23 mouse cellular contexts compared by ENCODE assay signal in genomic region chr10:107912084-107912573, GRCm38 (mm10). TPM values are rescaled to one million over a fixed set of nuclear protein-coding genes. Genes with fewer than 3 reads are reported as not detected.
DNase-seq lines count a peak whose midpoint lies in the region; ATAC-seq and TF ChIP-seq lines count a peak whose summit lies in the region.
"Had no signal": no experiment of that assay in that cellular context is flagged by ENCODE, and none has a peak within 500 bp of the region (broad histone marks: within the 10 kb centered on the region; RNA-seq: fewer than 3 reads in every experiment).

Gene Otogl (minus strand): TSS chr10:107912134.

- in situ Hi-C loops in CH12.LX (cut with MboI; ENCODE audit: low pct_ligation_motif_present, low pct_unique_long_range_greater_than_20kb, low sequenced_read_pairs) = no loop called here

- H3K4me3 ChIP-seq in midbrain, embryonic 11.5 days (ENCODE audit: low read depth, low read length) = no peak within 1 kb of the TSS
- H3K4me3 ChIP-seq in midbrain, embryonic 13.5 days (replicated peaks) = no peak within 1 kb of the TSS
- no peak within 1 kb of the TSS for H3K4me3 ChIP-seq in midbrain, embryonic 12.5 days
- no peak within 1 kb of the TSS for H3K4me3 ChIP-seq in midbrain, embryonic 16.5 days (ENCODE audit: low read depth, low read length)
- H3K4me3 ChIP-seq in CH12.LX (replicated peaks in 1 of 3; ENCODE audit: low read depth in 2 of 3, low read length in 2 of 3, poor library complexity in 1 of 3) = peak within 1 kb of the TSS; percentile 24 to 40 (median 38)

- no peaks in the 10 kb centered on the region for H3K36me3 ChIP-seq in midbrain, embryonic 11.5 days (ENCODE audit: control insufficient read depth, insufficient read depth, low read length)
- H3K36me3 ChIP-seq in midbrain, embryonic 13.5 days = no peaks in the 10 kb centered on the region
- no peaks in the 10 kb centered on the region for H3K36me3 ChIP-seq in midbrain, embryonic 12.5 days
- no peaks in the 10 kb centered on the region for H3K36me3 ChIP-seq in midbrain, embryonic 16.5 days (ENCODE audit: control insufficient read depth, insufficient read depth, low read length)
- H3K36me3 ChIP-seq in CH12.LX (replicated peaks in 1 of 2; ENCODE audit: control insufficient read depth in 1 of 2, insufficient read depth in 1 of 2, low read length in 1 of 2) = peaks cover 0 to 3% of the 10 kb centered on the region in 2 experiments
- H3K36me3 ChIP-seq: G1E had no signal

- no peak within 1 kb of the TSS for H3K4me2 ChIP-seq in midbrain, embryonic 11.5 days
- H3K4me2 ChIP-seq in midbrain, embryonic 13.5 days (replicated peaks) = no peak within 1 kb of the TSS
- no peak within 1 kb of the TSS for H3K4me2 ChIP-seq in midbrain, embryonic 12.5 days (replicated peaks)
- H3K4me2 ChIP-seq in midbrain, embryonic 16.5 days (ENCODE audit: low read length) = no peak within 1 kb of the TSS
- H3K4me2 ChIP-seq in CH12.LX (ENCODE audit: insufficient read depth, low read depth, poor library complexity, severe bottlenecking) = no peak within 1 kb of the TSS; the same call in none of the 2 replicates

- no peaks in the 10 kb centered on the region for H3K27me3 ChIP-seq in midbrain, embryonic 11.5 days (ENCODE audit: control insufficient read depth, insufficient read depth, low read length)
- H3K27me3 ChIP-seq in midbrain, embryonic 13.5 days = no peaks in the 10 kb centered on the region
- no peaks in the 10 kb centered on the region for H3K27me3 ChIP-seq in midbrain, embryonic 12.5 days
- H3K27me3 ChIP-seq in midbrain, embryonic 16.5 days (ENCODE audit: control insufficient read depth, insufficient read depth, low read depth, low read length) = no peaks in the 10 kb centered on the region
- no peaks in the 10 kb centered on the region for H3K27me3 ChIP-seq in CH12.LX (replicated peaks)
- H3K27me3 ChIP-seq: Patski had no signal

- no peak for TF ChIP-seq RAD21 in CH12.LX (IDR thresholded peaks at IDR 0.05; ENCODE audit: low read depth, low read length)

- H3K4me1 ChIP-seq in midbrain, embryonic 11.5 days (ENCODE audit: control insufficient read depth, insufficient read depth, low read length) = 0 out of 2 replicates have a peak, but pooled peaks cover 2% of the 10 kb centered on the region
- no peaks in the 10 kb centered on the region for H3K4me1 ChIP-seq in midbrain, embryonic 13.5 days (replicated peaks)
- no peaks in the 10 kb centered on the region for H3K4me1 ChIP-seq in midbrain, embryonic 12.5 days
- H3K4me1 ChIP-seq in midbrain, embryonic 16.5 days (ENCODE audit: control insufficient read depth, insufficient read depth, low read length) = no peaks in the 10 kb centered on the region
- peaks cover 0 to 23% of the 10 kb centered on the region in 2 experiments; a peak in 2 of 4 replicates for H3K4me1 ChIP-seq in CH12.LX (ENCODE audit: control insufficient read depth in 1 of 2, insufficient read depth in 2 of 2)

- no peak within 1 kb of the TSS for H3K9ac ChIP-seq in midbrain, embryonic 11.5 days (ENCODE audit: low read length)
- no peak within 1 kb of the TSS for H3K9ac ChIP-seq in midbrain, embryonic 13.5 days (replicated peaks)
- no peak within 1 kb of the TSS for H3K9ac ChIP-seq in midbrain, embryonic 12.5 days (replicated peaks)
- no peak within 1 kb of the TSS for H3K9ac ChIP-seq in midbrain, embryonic 16.5 days (ENCODE audit: low read depth, low read length)
- H3K9ac ChIP-seq in CH12.LX (ENCODE audit: insufficient read depth, low read depth) = peak within 1 kb of the TSS; percentile 44; the same call in 1 of the 2 replicates

- WGBS in midbrain, embryonic 11.5 days = 39% methylated on average over 7 of the region's 7 CpGs
- WGBS in midbrain, embryonic 13.5 days = 35% methylated on average over 7 of the region's 7 CpGs
- WGBS in midbrain, embryonic 12.5 days = 29% methylated on average over 7 of the region's 7 CpGs
- WGBS in midbrain, embryonic 16.5 days = 30% methylated on average over 7 of the region's 7 CpGs

- no peak for TF ChIP-seq CTCF in CH12.LX (conservative IDR thresholded peaks at IDR 0.05 in 1 of 2, IDR thresholded peaks at IDR 0.05 in 1 of 2; ENCODE audit: low read depth in 2 of 2, low read length in 2 of 2)

- ATAC-seq in midbrain, embryonic 11.5 days (ENCODE audit: low FRiP score) = 0 out of 2 replicates have a peak, but pooled peaks have one; percentile 55
- no peak for ATAC-seq in midbrain, embryonic 13.5 days
- ATAC-seq in midbrain, embryonic 12.5 days (ENCODE audit: low FRiP score, low read depth) = 0 out of 2 replicates have a peak, but pooled peaks have one; percentile 52
- ATAC-seq in midbrain, embryonic 16.5 days = no peak
- ATAC-seq: activated CD4-positive, CD25-positive, alpha-beta regulatory T cell, adult 4 months; CD4-positive, CD25-positive, alpha-beta regulatory T cell, adult 4 months; Patski had no signal

- no peak for TF ChIP-seq EP300 in CH12.LX (IDR thresholded peaks at IDR 0.05; ENCODE audit: low read length)

- dilution Hi-C loops in CH12.LX (cut with MboI; ENCODE audit: extremely low pct_ligation_motif_present, extremely low pct_unique_long_range_greater_than_20kb, low sequenced_read_pairs) = no loop called here

- H3K9me3 ChIP-seq in midbrain, embryonic 11.5 days (ENCODE audit: control insufficient read depth, low read length) = no peaks in the 10 kb centered on the region; the same call in 1 of the 2 replicates
- peaks cover 4% of the 10 kb centered on the region; the same call in 1 of the 2 replicates for H3K9me3 ChIP-seq in midbrain, embryonic 13.5 days
- H3K9me3 ChIP-seq in midbrain, embryonic 12.5 days = peaks cover 8% of the 10 kb centered on the region; the same call in 1 of the 2 replicates
- no peaks in the 10 kb centered on the region; the same call in 1 of the 2 replicates for H3K9me3 ChIP-seq in midbrain, embryonic 16.5 days (replicated peaks; ENCODE audit: control insufficient read depth, low read length, poor library complexity, severe bottlenecking)
- peaks cover 4% of the 10 kb centered on the region for H3K9me3 ChIP-seq in CH12.LX (replicated peaks; ENCODE audit: low read length)
- H3K9me3 ChIP-seq: G1E had no signal

- no peak within 1 kb of the TSS for H3K27ac ChIP-seq in midbrain, embryonic 11.5 days (ENCODE audit: low read depth, low read length)
- no peak within 1 kb of the TSS for H3K27ac ChIP-seq in midbrain, embryonic 13.5 days
- H3K27ac ChIP-seq in midbrain, embryonic 12.5 days (replicated peaks) = no peak within 1 kb of the TSS
- no peak within 1 kb of the TSS for H3K27ac ChIP-seq in midbrain, embryonic 16.5 days (ENCODE audit: low read length)
- no peak within 1 kb of the TSS for H3K27ac ChIP-seq in CH12.LX (ENCODE audit: insufficient read depth, low read depth)

- no peaks in the 10 kb centered on the region for H3K79me2 ChIP-seq in CH12.LX (replicated peaks; ENCODE audit: control insufficient read depth, extremely low read depth, insufficient read depth, poor library complexity, severe bottlenecking)

- DNase-seq in midbrain, embryonic 11.5 days (ENCODE audit: low spot score, missing footprints) = peak; percentile 69
- DNase-seq in CH12.LX (ENCODE audit: extremely low read depth) = peak; percentile 52
- no peak for DNase-seq in adrenal gland, adult 18-20 months (ENCODE audit: low spot score in 2 of 2)
- DNase-seq: adrenal gland, adult 2 months; adrenal gland, adult 8-10 months; adrenal gland, postnatal 10 days; adrenal gland, postnatal 14 days; adrenal gland, postnatal 25 days; adrenal gland, postnatal 36 days; B cell, adult 2 months; cerebellum, adult 11 months; cerebellum, adult 11-12 months; cerebellum, adult 18-20 months; cerebellum, adult 2 months; cerebellum, adult 8-10 months had no signal

- no peak for TF ChIP-seq POLR2A in CH12.LX (IDR thresholded peaks at IDR 0.05; ENCODE audit: low read depth, low read length)

TF ChIP-seq in CH12.LX, 34 proteins besides CTCF, POLR2A, EP300 and RAD21:
- no peak for TF ChIP-seq SIN3A (IDR thresholded peaks at IDR 0.05; ENCODE audit: low read length)
- TF ChIP-seq TBP (conservative IDR thresholded peaks at IDR 0.05; ENCODE audit: low read depth, low read length) = 0 out of 2 replicates have a peak, but pooled peaks have one; percentile 28

RNA-seq across cellular contexts. Expression of gene Otogl, which starts in this region (rescaled TPM):
- 0.01 TPM in 1 of 2 replicates, not detected in the other for polyA plus RNA-seq in midbrain, embryonic 11.5 days (2014; fragmentation: Nextera tagmentation; extraction: Ambion mirVana)
- 0.03 TPM in 2 replicates for polyA plus RNA-seq in midbrain, embryonic 13.5 days (2015; fragmentation: Nextera tagmentation; extraction: Ambion mirVana)
- not detected in 2 replicates for polyA plus RNA-seq in midbrain, embryonic 12.5 days (2016; fragmentation: Nextera tagmentation; extraction: Ambion mirVana)
- 0.04 and 0.06 TPM in 2 replicates for polyA plus RNA-seq in midbrain, embryonic 16.5 days (2015; fragmentation: Nextera tagmentation; extraction: Ambion mirVana)
- total RNA-seq in CH12.LX (2012; rRNA removed) = 0.59 and 2.1 TPM in 2 replicates
- 3.2 and 3.4 TPM in 2 replicates for total RNA-seq in CH12.LX (2014; rRNA removed)
- polyA plus RNA-seq in CH12.LX (2012; ENCODE audit: insufficient read length, low read depth) = 0.82 and 1.1 TPM in 2 replicates
- total RNA-seq in adrenal gland, adult 18-20 months (2021) = under 1 TPM; 0.23 to 0.45 TPM
- total RNA-seq: MEL had no signal
- polyA plus RNA-seq: activated CD4-positive, CD25-positive, alpha-beta regulatory T cell, adult 4 months; adrenal gland, adult 2 months; CD4-positive, CD25-positive, alpha-beta regulatory T cell, adult 4 months; G1E had no signal

Comparison
In these comparisons a context has a peak if more than half of its experiments do, and no peak if none do; other contexts are left out.
1. Peak in DNase-seq and ATAC-seq in midbrain, embryonic 11.5 days; RNA of the gene not detected or under 1 TPM.
2. Peak in ATAC-seq in midbrain, embryonic 12.5 days; RNA of the gene not detected or under 1 TPM.
3. H3K4me3 ChIP-seq: peak in CH12.LX (3 of 3); none in midbrain, embryonic 11.5 days (single experiment), midbrain, embryonic 13.5 days (single experiment), midbrain, embryonic 12.5 days (single experiment) and midbrain, embryonic 16.5 days (single experiment).